Mouse (Mus musculus) lung, adult 18-20 months (tissue): ENCODE measurements around the gene A630095N17Rik.

Experiments used
- DNase-seq, 2 experiments: peaks; one replicate each; pipeline ENCODE4 v3.0.0; 2022; ENCODE audit warnings: mixed read lengths in 2 of 2

Gene A630095N17Rik

DNA sequence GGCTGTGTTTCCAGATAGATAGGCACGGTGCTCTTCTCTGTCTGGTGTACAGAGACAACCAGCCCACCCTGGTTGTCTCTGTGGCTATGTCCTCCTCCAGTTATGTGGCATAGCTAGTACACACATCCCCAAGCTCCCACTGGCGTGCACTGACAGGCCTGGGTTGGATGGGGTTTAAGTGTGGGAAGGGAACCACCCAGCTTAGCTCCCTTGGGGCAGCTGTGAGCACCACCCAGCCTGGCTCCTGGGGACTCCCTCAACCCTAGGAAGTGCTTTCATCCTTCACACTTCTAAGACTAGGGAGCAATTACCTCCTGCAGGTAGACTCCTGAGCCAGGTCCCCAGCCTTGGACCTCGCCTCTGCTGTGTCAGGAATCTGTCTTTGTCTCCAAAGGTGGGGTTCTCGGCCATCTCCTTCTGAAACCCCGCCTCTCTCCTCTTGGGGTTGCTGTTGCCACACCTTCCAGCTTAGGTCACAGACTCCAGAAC is at the start of gene A630095N17Rik:
Gene A630095N17Rik (minus strand): TSS at position 439 of the 489 bp plus-strand sequence.
- no peak for DNase-seq

GRCm38 (mm10) chr1:75278228-75278627 is 46.3 kb upstream of the A630095N17Rik start, which contains the start of gene Resp18:
Gene Resp18, minus strand, starts transcription at chr1:75278415.
- no peak for DNase-seq

DNA sequence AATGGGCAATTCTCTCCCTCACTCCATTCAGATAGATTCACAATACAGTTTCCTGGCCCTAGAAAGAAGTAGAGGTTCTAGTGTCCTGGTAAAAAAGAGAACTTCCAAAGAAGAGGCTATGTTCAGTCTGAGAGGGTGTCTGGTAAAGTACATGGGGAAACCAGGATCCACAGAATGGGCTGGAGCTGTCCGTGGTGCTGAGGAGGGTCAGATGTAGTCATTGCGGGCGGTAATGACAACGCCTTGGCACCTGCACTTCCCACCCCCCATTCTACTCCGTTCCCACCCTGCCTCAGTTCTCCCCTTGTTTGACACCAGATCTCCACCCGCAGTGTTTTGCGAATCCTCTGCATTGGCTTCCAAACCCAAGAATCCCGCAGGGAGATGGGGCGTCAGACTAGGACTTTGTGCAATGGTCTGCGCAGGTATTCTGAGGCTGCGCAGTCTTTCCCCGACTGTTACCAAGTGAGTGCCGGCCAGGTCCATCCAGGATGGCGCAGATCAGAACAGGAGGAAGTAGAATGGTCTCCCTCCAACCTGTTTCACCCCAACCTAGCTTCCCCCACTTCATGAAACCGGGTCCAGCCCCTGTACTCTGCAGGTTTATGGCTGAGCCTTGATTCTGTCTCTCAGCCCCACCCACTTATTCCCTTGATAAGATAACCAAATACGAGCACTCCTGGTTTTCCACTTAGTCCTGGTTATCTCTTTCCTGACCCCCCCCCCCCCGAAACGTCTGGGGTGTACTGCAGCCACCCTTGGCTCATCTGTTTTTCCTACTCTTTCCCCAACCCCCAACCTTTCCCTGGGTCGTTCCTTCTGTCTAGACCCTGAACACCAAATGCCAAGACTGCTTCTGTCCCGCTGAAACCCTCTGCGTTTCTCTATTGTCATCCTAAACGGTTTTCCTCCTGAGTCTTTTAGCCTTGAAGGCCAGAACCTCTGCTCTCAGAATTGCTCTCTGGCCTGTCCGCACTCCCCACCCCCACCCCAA is 45.6 kb upstream of the A630095N17Rik start:
- DNase-seq, result no peak

- no peak for DNase-seq
Observed at GRCm38 (mm10) chr1:75264091-75264880, 32.4 kb upstream of the A630095N17Rik start, which contains the start of gene Ptprn. Gene Ptprn, minus strand, starts transcription at chr1:75264502.

GRCm38 (mm10) chr1:75262969-75263951 is 31.4 kb upstream of the A630095N17Rik start:
- DNase-seq, result peak in 1 of 2 experiments; percentile 50

DNA sequence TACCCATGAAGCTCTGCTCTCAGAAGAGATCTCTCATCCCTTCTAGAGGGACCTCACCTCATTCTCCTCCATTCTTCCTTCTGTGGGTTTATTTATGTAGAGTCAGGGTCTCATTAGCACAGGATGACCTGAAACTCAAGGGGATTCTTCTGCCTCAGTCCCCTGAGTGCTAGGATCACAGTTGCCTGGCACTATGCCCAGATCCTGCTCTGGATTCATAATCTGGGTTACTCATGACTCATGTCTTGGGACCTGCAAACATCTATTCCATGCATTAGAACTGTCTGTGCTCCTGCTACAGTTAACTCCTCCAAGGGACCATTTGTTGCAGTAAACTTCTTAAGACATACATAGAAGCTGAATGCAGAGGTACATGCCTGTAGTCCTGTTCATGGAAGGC is 29.4 kb upstream of the A630095N17Rik start:
- no peak for DNase-seq

GRCm38 (mm10) chr1:75255516-75256046 is 23.7 kb upstream of the A630095N17Rik start:
- DNase-seq, result no peak

DNA sequence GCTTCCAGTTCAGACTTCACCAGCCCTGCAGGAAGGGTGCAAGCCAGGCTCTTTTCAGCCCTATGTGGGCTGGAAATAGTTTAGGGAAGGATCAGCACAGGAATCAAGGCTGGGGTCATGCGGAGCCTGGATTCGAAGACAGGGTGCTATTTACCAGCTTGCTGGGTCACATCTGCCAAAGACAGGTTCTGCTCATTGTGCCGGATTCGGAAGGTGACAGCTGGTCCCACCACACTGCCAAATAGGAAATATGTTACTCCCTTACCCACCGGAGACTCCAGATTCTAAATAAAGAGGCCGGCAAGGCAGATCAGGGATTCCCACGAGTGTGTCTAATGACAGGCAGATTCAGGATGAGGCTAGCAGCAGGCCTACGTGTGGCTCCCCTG is 22.7 kb upstream of the A630095N17Rik start:
- no peak for DNase-seq

DNA sequence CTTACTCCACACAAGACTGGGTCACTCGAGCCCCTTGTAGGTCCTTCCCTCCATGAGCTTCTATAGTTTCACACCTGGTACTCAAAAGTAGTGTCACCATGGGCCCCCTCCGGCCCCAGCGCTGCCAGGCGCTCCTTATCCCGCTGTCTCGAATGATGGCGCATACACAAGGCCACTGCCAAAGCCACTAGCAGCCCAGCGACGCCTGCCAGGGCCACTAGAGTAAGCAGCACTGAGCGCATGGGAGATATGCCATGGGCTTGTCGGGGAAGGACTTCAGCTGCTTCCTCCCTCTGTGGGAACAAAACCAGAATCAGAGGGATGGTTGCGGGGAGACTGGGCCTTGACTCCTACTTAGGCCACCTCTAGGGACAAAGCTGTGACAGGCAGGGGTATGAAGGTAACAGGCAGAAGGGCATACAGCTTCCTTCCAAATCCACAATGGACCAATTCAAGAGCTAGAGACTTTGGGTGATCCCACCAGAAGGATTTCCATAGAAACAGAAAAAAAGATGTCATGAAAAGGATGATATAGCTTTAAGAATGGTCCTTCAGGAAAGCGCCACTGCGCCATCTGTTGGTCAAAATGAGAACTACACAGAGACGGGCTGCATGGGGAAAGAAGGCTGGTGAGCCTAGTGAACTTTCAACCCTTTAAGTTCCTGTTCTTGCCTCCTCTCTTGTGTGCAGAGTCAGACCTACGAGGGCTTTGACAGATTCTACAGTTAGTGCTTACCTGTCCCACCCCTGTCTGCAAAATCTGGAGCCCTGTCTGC is 22.1 kb upstream of the A630095N17Rik start:
- DNase-seq, result peak; percentile 75 to 77

GRCm38 (mm10) chr1:75253029-75253428 is 21.1 kb upstream of the A630095N17Rik start:
- no peak for DNase-seq

DNA sequence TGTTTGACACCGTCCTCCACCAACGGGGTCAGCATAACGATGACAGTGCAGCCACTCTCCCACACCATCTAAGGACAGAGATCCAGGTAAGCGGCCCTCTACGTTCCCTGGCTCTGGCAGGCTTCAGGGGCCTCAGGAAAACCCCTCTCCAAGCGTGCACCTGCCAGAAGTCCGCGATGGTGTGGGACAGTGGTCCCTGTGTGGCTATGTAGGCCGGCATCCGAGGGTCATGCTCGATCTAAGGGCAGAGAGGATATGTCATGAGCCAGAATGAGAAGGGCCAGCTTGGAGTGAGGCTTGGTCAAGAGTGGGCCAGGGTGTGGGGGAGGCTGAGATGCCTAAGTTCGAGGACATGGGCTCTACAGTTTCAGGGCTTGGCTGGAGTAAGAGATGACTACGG is 20.4 kb upstream of the A630095N17Rik start:
- no peak for DNase-seq

- peak; percentile 88 to 91 for DNase-seq
Observed at GRCm38 (mm10) chr1:75251112-75251970, 19.4 kb upstream of the A630095N17Rik start.

GRCm38 (mm10) chr1:75250498-75250897 is 18.6 kb upstream of the A630095N17Rik start:
- peak in 1 of 2 experiments; percentile 24 for DNase-seq

DNA sequence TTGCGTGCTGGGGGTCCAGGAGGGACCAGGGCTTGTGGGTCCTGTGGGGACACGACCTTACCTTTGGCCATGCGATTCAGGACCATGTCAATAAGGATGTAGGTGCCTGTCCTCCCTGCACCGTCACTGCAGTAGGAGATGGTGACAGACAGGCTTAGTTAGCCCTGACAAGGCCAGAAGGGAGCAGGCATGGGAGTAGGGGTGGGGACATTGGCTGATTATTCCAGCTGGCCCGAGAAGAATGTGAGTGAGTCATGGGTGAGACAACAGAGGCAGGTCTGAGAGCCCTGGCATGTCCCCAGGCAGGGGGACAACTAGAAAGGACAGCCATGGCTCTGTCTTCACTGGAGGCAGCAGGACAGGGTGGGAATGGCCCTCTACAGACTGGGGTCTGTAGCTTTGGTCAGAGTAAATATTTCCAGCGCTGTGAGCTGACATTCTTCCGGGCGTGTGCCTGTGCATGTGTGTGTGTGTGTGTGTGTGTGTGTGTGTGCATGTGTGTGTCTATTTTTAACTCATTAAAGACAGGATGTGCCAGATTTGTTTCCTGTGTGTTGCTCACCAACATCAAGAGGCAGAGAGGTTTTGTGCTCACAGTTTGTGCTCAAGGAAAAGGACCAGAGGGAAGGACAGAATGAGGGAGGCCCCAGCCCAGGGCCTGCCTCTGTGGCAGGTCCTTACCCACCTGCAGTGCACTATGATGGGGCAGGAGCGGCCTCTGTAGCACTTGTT is 16.3 kb upstream of the A630095N17Rik start:
- peak; percentile 69 to 71 for DNase-seq

DNA sequence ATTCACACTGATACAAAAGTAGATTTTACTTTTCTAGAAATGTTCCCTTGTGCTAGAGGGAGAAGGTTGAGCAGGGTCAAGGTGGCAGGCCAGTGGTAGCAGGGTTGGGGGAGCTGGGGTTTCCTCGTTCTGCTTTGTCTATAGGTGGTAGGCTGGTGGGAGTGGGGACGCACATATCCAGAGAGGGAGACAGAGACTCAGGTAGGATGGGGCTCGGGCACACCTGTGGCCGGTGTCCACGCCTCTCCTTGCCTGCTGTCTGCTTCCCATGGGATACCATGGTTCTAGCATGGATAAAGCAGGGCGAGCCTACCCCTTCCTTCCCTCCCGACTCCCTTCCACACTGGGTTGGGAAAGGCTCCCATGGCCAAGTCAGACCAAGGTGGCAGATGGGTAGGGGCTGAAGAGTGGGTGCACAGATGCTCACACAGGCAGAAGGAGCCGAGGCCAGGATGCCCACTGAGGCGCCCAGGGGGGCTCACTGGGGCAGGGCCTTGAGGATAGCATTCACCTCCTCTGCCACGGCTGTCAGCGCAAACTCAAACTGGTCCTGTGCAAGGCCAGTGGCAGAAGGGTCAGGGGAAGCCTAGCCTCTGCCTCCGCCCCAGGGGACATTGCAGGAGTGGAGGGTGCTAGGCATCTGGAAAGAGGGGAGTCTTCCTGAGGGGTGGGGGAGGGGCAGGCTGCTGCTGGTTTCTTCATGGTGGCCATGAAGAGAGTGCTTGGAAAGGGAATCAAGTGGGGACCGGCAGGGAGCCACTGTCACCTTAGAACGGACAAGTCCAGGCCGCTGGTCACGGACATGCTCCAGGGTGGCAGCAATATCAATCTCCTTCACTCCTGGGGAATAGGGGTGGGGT is 15.4 kb upstream of the A630095N17Rik start:
- DNase-seq, result no peak

DNA sequence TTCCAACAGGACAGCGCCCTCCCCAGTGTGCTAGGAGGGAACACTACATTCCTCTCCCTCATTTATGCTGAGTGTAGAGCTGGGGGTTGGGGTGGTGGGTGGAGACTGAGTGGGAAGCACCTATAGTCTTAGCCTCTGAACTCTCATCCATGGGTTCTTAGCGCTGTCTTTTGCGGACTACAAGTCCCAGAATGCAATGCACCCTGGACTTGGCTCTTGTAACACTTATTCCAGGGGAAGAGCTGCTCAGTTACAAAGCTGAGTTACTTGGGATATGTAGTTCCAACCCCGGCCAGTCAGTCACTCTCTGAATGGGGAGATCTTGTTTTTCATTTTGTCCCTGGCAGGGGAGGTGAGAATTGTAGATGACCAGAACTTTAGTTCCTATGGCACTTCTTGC is 12.9 kb upstream of the A630095N17Rik start:
- peak; percentile 35 to 47 for DNase-seq

DNA sequence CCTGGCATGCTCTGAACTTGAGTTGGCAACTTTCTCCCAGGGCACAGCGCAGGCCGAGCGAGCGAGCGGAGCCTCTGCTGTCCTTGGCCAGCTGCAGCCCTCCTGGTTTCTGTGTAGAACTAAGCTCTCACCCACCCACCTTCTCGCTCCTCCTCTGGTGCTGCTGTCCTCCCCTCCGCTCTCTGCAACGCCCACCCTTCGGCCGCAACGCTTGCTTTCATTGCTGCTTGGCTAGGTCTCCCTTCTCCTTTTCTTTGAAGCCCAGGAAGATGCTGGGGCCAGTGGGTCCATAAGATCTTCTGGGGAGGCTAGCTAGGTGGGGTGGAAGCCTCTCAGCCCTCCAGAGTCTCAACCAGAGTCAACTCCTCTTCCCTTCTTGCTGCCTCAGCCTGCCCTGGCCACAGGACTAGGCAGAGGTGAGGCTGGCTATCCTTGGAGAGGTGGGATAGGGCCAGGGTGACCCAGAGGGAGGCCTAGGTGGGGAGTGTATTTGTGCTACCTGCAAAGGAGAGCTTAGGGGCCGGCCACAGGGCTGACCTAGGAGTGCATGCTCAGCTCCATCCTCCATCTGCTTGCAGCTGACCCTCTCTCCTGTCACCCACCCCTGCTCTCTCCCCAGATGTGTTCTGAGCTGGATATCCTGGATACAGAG is 12.4 kb upstream of the A630095N17Rik start:
- DNase-seq, result no peak
